Mouse (Mus musculus) T-cell, adult 2 months (primary cell): ENCODE data around the gene Sh3pxd2a.

Experiments
- DNase-seq: peaks from one replicate; pipeline ENCODE4 v3.0.0; 2022; ENCODE audit warnings: low spot score

Gene Sh3pxd2a

GRCm38 (mm10) chr19:47464304-47465241 is at the start of gene Sh3pxd2a:
TSS of gene Sh3pxd2a (minus strand) at chr19:47464401.
- no peak for DNase-seq

- no peak for DNase-seq
These were observed 49.4 kb upstream of the Sh3pxd2a start for GRCm38 (mm10) chr19:47513618-47513897.

- peak; percentile 75 for DNase-seq
These were observed 48.8 kb upstream of the Sh3pxd2a start for GRCm38 (mm10) chr19:47512794-47513617.

- no peak for DNase-seq
These were observed 47.8 kb upstream of the Sh3pxd2a start for GRCm38 (mm10) chr19:47511958-47512357.

- DNase-seq = peak; percentile 84
These were observed 47.1 kb upstream of the Sh3pxd2a start for GRCm38 (mm10) chr19:47511294-47511675.

GRCm38 (mm10) chr19:47510473-47511293 is 46.5 kb upstream of the Sh3pxd2a start:
- DNase-seq = peak; percentile 78

GRCm38 (mm10) chr19:47510135-47510472 is 45.9 kb upstream of the Sh3pxd2a start:
- no peak for DNase-seq

GRCm38 (mm10) chr19:47508771-47509281 is 44.6 kb upstream of the Sh3pxd2a start:
- DNase-seq = no peak

GRCm38 (mm10) chr19:47508191-47508590 is 44.0 kb upstream of the Sh3pxd2a start:
- no peak for DNase-seq

GRCm38 (mm10) chr19:47507128-47508121 is 43.2 kb upstream of the Sh3pxd2a start:
- peak; percentile 77 for DNase-seq

GRCm38 (mm10) chr19:47503625-47504024 is 39.4 kb upstream of the Sh3pxd2a start:
- DNase-seq = no peak

GRCm38 (mm10) chr19:47502563-47502962 is 38.4 kb upstream of the Sh3pxd2a start:
- no peak for DNase-seq

GRCm38 (mm10) chr19:47500389-47501011 is 36.3 kb upstream of the Sh3pxd2a start:
- no peak for DNase-seq

- DNase-seq = no peak
These were observed 35.6 kb upstream of the Sh3pxd2a start for GRCm38 (mm10) chr19:47499841-47500240.

GRCm38 (mm10) chr19:47498942-47499341 is 34.7 kb upstream of the Sh3pxd2a start:
- DNase-seq = no peak

- DNase-seq = no peak
These were observed 33.5 kb upstream of the Sh3pxd2a start for GRCm38 (mm10) chr19:47497736-47498135.

GRCm38 (mm10) chr19:47497313-47497712 is 33.1 kb upstream of the Sh3pxd2a start:
- no peak for DNase-seq

GRCm38 (mm10) chr19:47493017-47493997 is 29.1 kb upstream of the Sh3pxd2a start:
- no peak for DNase-seq

GRCm38 (mm10) chr19:47492422-47492821 is 28.2 kb upstream of the Sh3pxd2a start:
- DNase-seq = no peak
